Mouse (Mus musculus): ENCODE data around the gene Tfap2c. TPM values are rescaled to one million over a fixed set of nuclear protein-coding genes. Genes with fewer than 3 reads are reported as not detected.

Gene Tfap2c
- 4.1 and 6.0 TPM in 2 replicates for polyA plus RNA-seq (2015; fragmentation: Nextera tagmentation; extraction: Ambion mirVana)

GRCm38 (mm10) chr2:172549371-172550155, at the start of gene Tfap2c:
TSS of gene Tfap2c (plus strand) at chr2:172549593.
- no peaks in the 10 kb centered on the region for H3K9me3 ChIP-seq
- peaks cover 95% of the 10 kb centered on the region for H3K27me3 ChIP-seq (replicated peaks)
- WGBS: under 1% methylated on average over 70 of the region's 70 CpGs
- peak within 1 kb of the TSS; percentile 41 for H3K4me3 ChIP-seq (replicated peaks)
- H3K9ac ChIP-seq: no peak within 1 kb of the TSS
- peaks cover 29% of the 10 kb centered on the region for H3K4me1 ChIP-seq
- peak; percentile 33; the same call in 1 of the 2 replicates for ATAC-seq (ENCODE audit: insufficient read depth, low FRiP score, low read depth)
- H3K4me2 ChIP-seq: peak within 1 kb of the TSS; percentile 61
- no peaks in the 10 kb centered on the region for H3K36me3 ChIP-seq
- H3K27ac ChIP-seq: no peak within 1 kb of the TSS

- no peaks in the 10 kb centered on the region for H3K27me3 ChIP-seq (replicated peaks)
- no peak overlapping the region for H3K9ac ChIP-seq
- no peak for ATAC-seq (ENCODE audit: insufficient read depth, low FRiP score, low read depth)
- H3K4me2 ChIP-seq: no peak overlapping the region
- no peak overlapping the region for H3K27ac ChIP-seq
- no peaks in the 10 kb centered on the region for H3K9me3 ChIP-seq
- no peak overlapping the region for H3K4me3 ChIP-seq (replicated peaks)
- no peaks in the 10 kb centered on the region for H3K36me3 ChIP-seq
- H3K4me1 ChIP-seq: no peaks in the 10 kb centered on the region
- 23% methylated on average over 7 of the region's 7 CpGs for whole genome bisulfite sequencing
Observed at GRCm38 (mm10) chr2:172500752-172501316, 48.6 kb upstream of the Tfap2c start.

- no peaks in the 10 kb centered on the region for H3K9me3 ChIP-seq
- ATAC-seq (ENCODE audit: insufficient read depth, low FRiP score, low read depth): no peak
- H3K4me1 ChIP-seq: no peaks in the 10 kb centered on the region
- H3K27me3 ChIP-seq (replicated peaks): no peaks in the 10 kb centered on the region
- H3K4me2 ChIP-seq: no peak overlapping the region
- H3K9ac ChIP-seq: no peak overlapping the region
- no peak overlapping the region for H3K4me3 ChIP-seq (replicated peaks)
- H3K27ac ChIP-seq: no peak overlapping the region
- no peaks in the 10 kb centered on the region for H3K36me3 ChIP-seq
- WGBS: 5% methylated on average over 4 of the region's 4 CpGs
Observed at GRCm38 (mm10) chr2:172501341-172501740, 48.1 kb upstream of the Tfap2c start.

GRCm38 (mm10) chr2:172502168-172502567, 47.2 kb upstream of the Tfap2c start:
- H3K4me1 ChIP-seq: no peaks in the 10 kb centered on the region
- no peak overlapping the region for H3K9ac ChIP-seq
- 59% methylated on average over 14 of the region's 14 CpGs for WGBS
- no peaks in the 10 kb centered on the region for H3K36me3 ChIP-seq
- H3K27me3 ChIP-seq (replicated peaks): no peaks in the 10 kb centered on the region
- no peaks in the 10 kb centered on the region for H3K9me3 ChIP-seq
- no peak overlapping the region for H3K4me3 ChIP-seq (replicated peaks)
- ATAC-seq (ENCODE audit: insufficient read depth, low FRiP score, low read depth): no peak
- H3K27ac ChIP-seq: no peak overlapping the region
- H3K4me2 ChIP-seq: no peak overlapping the region

GRCm38 (mm10) chr2:172506121-172506520, 43.3 kb upstream of the Tfap2c start:
- Histone ChIP-seq H3K9ac (no peak overlapping the region), H3K9me3 (no peaks in the 10 kb centered on the region), H3K27me3 (replicated peaks) (no peaks in the 10 kb centered on the region), H3K4me3 (replicated peaks) (no peak overlapping the region), H3K4me2 (no peak overlapping the region), H3K36me3 (no peaks in the 10 kb centered on the region), H3K4me1 (no peaks in the 10 kb centered on the region), H3K27ac (no peak overlapping the region)
- WGBS: 84% methylated on average over 7 of the region's 7 CpGs
- no peak for ATAC-seq (ENCODE audit: insufficient read depth, low FRiP score, low read depth)

GRCm38 (mm10) chr2:172510056-172510712, 39.2 kb upstream of the Tfap2c start:
- no peak for ATAC-seq (ENCODE audit: insufficient read depth, low FRiP score, low read depth)
- Histone ChIP-seq H3K4me3 (replicated peaks) (no peak overlapping the region), H3K36me3 (no peaks in the 10 kb centered on the region), H3K27me3 (replicated peaks) (no peaks in the 10 kb centered on the region), H3K4me1 (no peaks in the 10 kb centered on the region), H3K9me3 (no peaks in the 10 kb centered on the region), H3K9ac (no peak overlapping the region), H3K27ac (no peak overlapping the region), H3K4me2 (no peak overlapping the region)
- 84% methylated on average over 15 of the region's 15 CpGs for WGBS

GRCm38 (mm10) chr2:172510899-172511298, 38.5 kb upstream of the Tfap2c start:
- no peak overlapping the region for H3K4me3 ChIP-seq (replicated peaks)
- no peak overlapping the region for H3K9ac ChIP-seq
- no peak overlapping the region for H3K4me2 ChIP-seq
- ATAC-seq (ENCODE audit: insufficient read depth, low FRiP score, low read depth): 0 out of 2 replicates have a peak, but pooled peaks have one; percentile 22
- H3K27me3 ChIP-seq (replicated peaks): no peaks in the 10 kb centered on the region
- no peaks in the 10 kb centered on the region for H3K4me1 ChIP-seq
- WGBS: 42% methylated on average over 3 of the region's 3 CpGs
- H3K9me3 ChIP-seq: no peaks in the 10 kb centered on the region
- H3K36me3 ChIP-seq: no peaks in the 10 kb centered on the region
- no peak overlapping the region for H3K27ac ChIP-seq

- Histone ChIP-seq H3K9ac (no peak overlapping the region), H3K4me3 (replicated peaks) (no peak overlapping the region), H3K27ac (no peak overlapping the region), H3K9me3 (no peaks in the 10 kb centered on the region), H3K36me3 (no peaks in the 10 kb centered on the region), H3K4me2 (no peak overlapping the region), H3K27me3 (replicated peaks) (no peaks in the 10 kb centered on the region), H3K4me1 (no peaks in the 10 kb centered on the region)
- 23% methylated on average over 11 of the region's 11 CpGs for WGBS
- no peak for ATAC-seq (ENCODE audit: insufficient read depth, low FRiP score, low read depth)
Observed at GRCm38 (mm10) chr2:172516407-172516992, 32.9 kb upstream of the Tfap2c start.

- Histone ChIP-seq H3K27me3 (replicated peaks) (no peaks in the 10 kb centered on the region), H3K4me2 (no peak overlapping the region), H3K27ac (no peak overlapping the region), H3K4me3 (replicated peaks) (no peak overlapping the region), H3K4me1 (no peaks in the 10 kb centered on the region), H3K9ac (no peak overlapping the region), H3K9me3 (no peaks in the 10 kb centered on the region), H3K36me3 (no peaks in the 10 kb centered on the region)
- 78% methylated on average over 9 of the region's 9 CpGs for WGBS
- no peak for ATAC-seq (ENCODE audit: insufficient read depth, low FRiP score, low read depth)
Observed at GRCm38 (mm10) chr2:172520616-172521371, 28.6 kb upstream of the Tfap2c start.

- ATAC-seq (ENCODE audit: insufficient read depth, low FRiP score, low read depth): no peak
- H3K36me3 ChIP-seq: no peaks in the 10 kb centered on the region
- no peak overlapping the region for H3K9ac ChIP-seq
- H3K27me3 ChIP-seq (replicated peaks): no peaks in the 10 kb centered on the region
- no peak overlapping the region for H3K4me2 ChIP-seq
- H3K27ac ChIP-seq: no peak overlapping the region
- no peaks in the 10 kb centered on the region for H3K9me3 ChIP-seq
- H3K4me3 ChIP-seq (replicated peaks): no peak overlapping the region
- 79% methylated on average over 12 of the region's 12 CpGs for WGBS
- H3K4me1 ChIP-seq: no peaks in the 10 kb centered on the region
Observed at GRCm38 (mm10) chr2:172522528-172522927, 26.9 kb upstream of the Tfap2c start.

- H3K9me3 ChIP-seq: no peaks in the 10 kb centered on the region
- no peak for ATAC-seq (ENCODE audit: insufficient read depth, low FRiP score, low read depth)
- H3K9ac ChIP-seq: no peak overlapping the region
- no peaks in the 10 kb centered on the region for H3K4me1 ChIP-seq
- H3K36me3 ChIP-seq: no peaks in the 10 kb centered on the region
- H3K27ac ChIP-seq: no peak overlapping the region
- no peak overlapping the region for H3K4me2 ChIP-seq
- H3K27me3 ChIP-seq (replicated peaks): no peaks in the 10 kb centered on the region
- 83% methylated on average over 8 of the region's 8 CpGs for WGBS
- no peak overlapping the region for H3K4me3 ChIP-seq (replicated peaks)
Observed at GRCm38 (mm10) chr2:172527175-172527574, 22.2 kb upstream of the Tfap2c start.
